Mouse (Mus musculus): ENCODE results near the gene Zfp386. TPM values are rescaled to one million over a fixed set of nuclear protein-coding genes. Genes with fewer than 3 reads are reported as not detected.

The Zfp386 gene
- polyA plus RNA-seq, 1 experiment, result 28.4 TPM

- Histone ChIP-seq H3K4me3 (ENCODE audit: insufficient read depth, low read length) (no peak overlapping the region), H3K27ac (ENCODE audit: insufficient read depth, low read length) (no peak overlapping the region), H3K4me1 (ENCODE audit: control insufficient read depth, insufficient read depth, low read length) (no peaks in the 10 kb centered on the region; the same call in 1 of the 2 replicates)
- TF ChIP-seq CTCF (IDR thresholded peaks at IDR 0.05; ENCODE audit: extremely low read depth, insufficient read depth, low read length), result no peak
- no peak for TF ChIP-seq POLR2A (IDR thresholded peaks at IDR 0.05; ENCODE audit: extremely low read depth, insufficient read depth, low read length)
Measured at GRCm38 (mm10) chr12:116054342-116054741, 6.8 kb downstream of the Zfp386 start.

DNA sequence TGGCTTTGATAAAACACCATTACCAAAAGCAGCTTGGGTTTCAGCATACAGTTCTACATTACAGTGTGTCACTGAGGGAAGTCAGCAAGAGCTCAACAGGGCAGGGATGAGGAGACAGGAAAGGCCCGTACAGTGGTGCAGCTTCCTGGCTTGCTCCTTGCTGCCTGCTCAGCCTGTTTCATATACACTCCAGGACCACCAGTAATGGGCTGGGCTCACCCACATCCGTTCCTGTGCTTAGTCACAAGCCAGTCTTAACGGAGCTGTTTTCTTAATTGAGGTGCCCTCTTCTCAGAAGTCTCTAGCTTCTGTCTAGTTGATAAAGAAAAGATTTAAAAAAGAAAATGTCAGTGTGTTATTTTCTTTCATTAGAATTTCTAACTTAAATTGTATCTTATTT, 8.6 kb downstream of the Zfp386 start:
- Histone ChIP-seq H3K4me3 (ENCODE audit: insufficient read depth, low read length) (no peak overlapping the region), H3K4me1 (ENCODE audit: control insufficient read depth, insufficient read depth, low read length) (no peaks in the 10 kb centered on the region), H3K27ac (ENCODE audit: insufficient read depth, low read length) (no peak overlapping the region)
- TF ChIP-seq CTCF (IDR thresholded peaks at IDR 0.05; ENCODE audit: extremely low read depth, insufficient read depth, low read length) (no peak), POLR2A (IDR thresholded peaks at IDR 0.05; ENCODE audit: extremely low read depth, insufficient read depth, low read length) (no peak)

- Histone ChIP-seq H3K4me1 (ENCODE audit: control insufficient read depth, insufficient read depth, low read length) (no peaks in the 10 kb centered on the region), H3K4me3 (ENCODE audit: insufficient read depth, low read length) (no peak overlapping the region), H3K27ac (ENCODE audit: insufficient read depth, low read length) (no peak overlapping the region)
- TF ChIP-seq CTCF (IDR thresholded peaks at IDR 0.05; ENCODE audit: extremely low read depth, insufficient read depth, low read length) (no peak), POLR2A (IDR thresholded peaks at IDR 0.05; ENCODE audit: extremely low read depth, insufficient read depth, low read length) (no peak)
Measured at GRCm38 (mm10) chr12:116061561-116062193, 14.2 kb downstream of the Zfp386 start.

DNA sequence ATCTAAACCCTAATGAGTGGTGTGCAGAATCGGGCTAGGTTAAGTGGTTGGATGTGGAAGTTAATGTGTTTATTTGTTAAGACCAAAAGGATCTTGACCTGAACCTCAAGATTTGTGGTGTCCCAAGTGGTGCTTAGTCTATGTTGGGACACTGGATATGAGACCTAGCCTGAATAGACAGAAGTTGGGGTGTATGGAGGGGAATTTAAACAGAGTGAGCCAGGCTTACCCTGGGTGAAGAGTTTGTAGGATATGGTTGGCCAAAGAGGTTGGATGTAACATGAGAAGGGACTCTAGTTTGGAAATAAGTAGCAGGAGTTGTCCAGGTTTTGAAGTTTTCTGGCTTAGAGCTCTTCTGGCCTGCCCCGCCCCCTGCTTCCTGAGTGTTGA, 14.7 kb downstream of the Zfp386 start:
- Histone ChIP-seq H3K27ac (ENCODE audit: insufficient read depth, low read length) (no peak overlapping the region), H3K4me1 (ENCODE audit: control insufficient read depth, insufficient read depth, low read length) (no peaks in the 10 kb centered on the region), H3K4me3 (ENCODE audit: insufficient read depth, low read length) (no peak overlapping the region)
- TF ChIP-seq POLR2A (IDR thresholded peaks at IDR 0.05; ENCODE audit: extremely low read depth, insufficient read depth, low read length), result no peak
- TF ChIP-seq CTCF (IDR thresholded peaks at IDR 0.05; ENCODE audit: extremely low read depth, insufficient read depth, low read length), result no peak

GRCm38 (mm10) chr12:116063020-116063419, 15.5 kb downstream of the Zfp386 start:
- TF ChIP-seq CTCF (IDR thresholded peaks at IDR 0.05; ENCODE audit: extremely low read depth, insufficient read depth, low read length) (no peak), POLR2A (IDR thresholded peaks at IDR 0.05; ENCODE audit: extremely low read depth, insufficient read depth, low read length) (no peak)
- no peaks in the 10 kb centered on the region for H3K4me1 ChIP-seq (ENCODE audit: control insufficient read depth, insufficient read depth, low read length)
- no peak overlapping the region for H3K27ac ChIP-seq (ENCODE audit: insufficient read depth, low read length)
- H3K4me3 ChIP-seq (ENCODE audit: insufficient read depth, low read length), result no peak overlapping the region

- Histone ChIP-seq H3K4me3 (ENCODE audit: insufficient read depth, low read length) (no peak overlapping the region), H3K27ac (ENCODE audit: insufficient read depth, low read length) (no peak overlapping the region), H3K4me1 (ENCODE audit: control insufficient read depth, insufficient read depth, low read length) (no peaks in the 10 kb centered on the region)
- TF ChIP-seq CTCF (IDR thresholded peaks at IDR 0.05; ENCODE audit: extremely low read depth, insufficient read depth, low read length) (peak; percentile 58; the same call in 1 of the 2 replicates), POLR2A (IDR thresholded peaks at IDR 0.05; ENCODE audit: extremely low read depth, insufficient read depth, low read length) (no peak)
Measured at GRCm38 (mm10) chr12:116071023-116071422, 23.5 kb downstream of the Zfp386 start.

- H3K27ac ChIP-seq (ENCODE audit: insufficient read depth, low read length), result no peak within 1 kb of the TSS
- H3K4me1 ChIP-seq (ENCODE audit: control insufficient read depth, insufficient read depth, low read length), result no peaks in the 10 kb centered on the region
- peak within 1 kb of the TSS; percentile 37 for H3K4me3 ChIP-seq (ENCODE audit: insufficient read depth, low read length)
- TF ChIP-seq CTCF (IDR thresholded peaks at IDR 0.05; ENCODE audit: extremely low read depth, insufficient read depth, low read length) (no peak), POLR2A (IDR thresholded peaks at IDR 0.05; ENCODE audit: extremely low read depth, insufficient read depth, low read length) (no peak)
Measured at GRCm38 (mm10) chr12:116077074-116077854, 29.7 kb downstream of the Zfp386 start, which contains the start of gene Vipr2. Vipr2 (plus strand) TSS chr12:116077726.

GRCm38 (mm10) chr12:116077855-116078366, 30.4 kb downstream of the Zfp386 start:
- Histone ChIP-seq H3K4me3 (ENCODE audit: insufficient read depth, low read length) (peak overlapping the region; percentile 37), H3K27ac (ENCODE audit: insufficient read depth, low read length) (no peak overlapping the region), H3K4me1 (ENCODE audit: control insufficient read depth, insufficient read depth, low read length) (no peaks in the 10 kb centered on the region)
- TF ChIP-seq POLR2A (IDR thresholded peaks at IDR 0.05; ENCODE audit: extremely low read depth, insufficient read depth, low read length) (no peak), CTCF (IDR thresholded peaks at IDR 0.05; ENCODE audit: extremely low read depth, insufficient read depth, low read length) (no peak)

DNA sequence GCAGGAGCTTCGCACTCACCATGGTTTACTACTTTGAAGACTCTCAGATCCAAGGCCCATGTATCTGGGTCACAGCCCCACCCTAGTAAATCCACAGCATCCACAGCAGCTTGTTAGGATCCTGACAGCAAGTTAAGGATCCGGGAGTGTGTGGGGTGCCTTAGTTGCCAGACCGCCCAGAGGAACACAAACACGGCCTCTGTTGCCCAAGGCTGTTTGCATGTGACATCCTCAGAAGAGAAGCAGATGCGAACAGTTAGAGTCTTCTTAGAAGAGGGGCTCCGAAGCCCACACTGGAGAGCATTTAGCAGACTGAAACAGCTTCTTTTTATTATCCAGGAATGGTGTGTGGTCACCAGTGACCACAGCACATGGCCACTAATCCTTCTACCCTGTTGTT, 35.6 kb downstream of the Zfp386 start:
- no peak overlapping the region for H3K4me3 ChIP-seq (ENCODE audit: insufficient read depth, low read length)
- TF ChIP-seq POLR2A (IDR thresholded peaks at IDR 0.05; ENCODE audit: extremely low read depth, insufficient read depth, low read length), result no peak
- no peak for TF ChIP-seq CTCF (IDR thresholded peaks at IDR 0.05; ENCODE audit: extremely low read depth, insufficient read depth, low read length)
- H3K4me1 ChIP-seq (ENCODE audit: control insufficient read depth, insufficient read depth, low read length), result no peaks in the 10 kb centered on the region
- H3K27ac ChIP-seq (ENCODE audit: insufficient read depth, low read length), result no peak overlapping the region

Data from cortical plate, adult 2 months (tissue).